Mouse (Mus musculus) liver, embryonic 15.5 days (tissue): Measurements from ENCODE around the gene Pias1. TPM values are rescaled to one million over a fixed set of nuclear protein-coding genes. Genes with fewer than 3 reads are reported as not detected.

Experiments
- ATAC-seq: fragments of 200-750 bp; cut with Nextera tagmentation; 2 replicates; pipeline ENCODE4 v1.8.0; 2017; ENCODE audit warnings: moderate number of reproducible peaks, mild to moderate bottlenecking, moderate library complexity; ENCODE audit not compliant: insufficient read depth
- H3K27ac ChIP-seq: fragments of 300-500 bp; sonication (generic); replicated peaks from 2 replicates; pipeline ENCODE4 v1.5.1; 2015; ENCODE audit warnings: mild to moderate bottlenecking, inconsistent platforms
- H3K27me3 ChIP-seq: fragments of 300-500 bp; sonication (generic); 2 replicates; pipeline ENCODE4 v1.6.1; 2015; ENCODE audit warnings: mild to moderate bottlenecking, inconsistent platforms
- H3K36me3 ChIP-seq: fragments of 300-500 bp; sonication (generic); replicated peaks from 2 replicates; pipeline ENCODE4 v1.6.1; 2015; ENCODE audit warnings: moderate library complexity, mild to moderate bottlenecking, inconsistent platforms
- H3K4me1 ChIP-seq: fragments of 300-500 bp; sonication (generic); replicated peaks from 2 replicates; pipeline ENCODE4 v1.6.1; 2015; ENCODE audit warnings: inconsistent platforms
- H3K4me2 ChIP-seq: fragments of 300-500 bp; sonication (generic); 2 replicates; pipeline ENCODE4 v1.6.1; 2015; ENCODE audit warnings: moderate library complexity, mild to moderate bottlenecking, inconsistent platforms
- H3K4me3 ChIP-seq: fragments of 300-500 bp; sonication (generic); replicated peaks from 2 replicates; pipeline ENCODE4 v1.5.1; 2015; ENCODE audit warnings: mild to moderate bottlenecking, inconsistent platforms
- H3K9ac ChIP-seq: fragments of 300-500 bp; sonication (generic); 2 replicates; pipeline ENCODE4 v1.6.1; 2015; ENCODE audit warnings: moderate library complexity, mild to moderate bottlenecking, inconsistent platforms
- H3K9me3 ChIP-seq: fragments of 300-500 bp; sonication (generic); replicated peaks from 2 replicates; pipeline ENCODE4 v1.6.1; 2016; ENCODE audit warnings: inconsistent platforms
- WGBS: fragments of 180-500 bp; shearing (Covaris S2); methylation state at CpG from one replicate; pipeline ENCODE4 v1.1.7; 2015; ENCODE audit warnings: mixed read lengths; ENCODE audit not compliant: insufficient replicate concordance; 5-methylcytosine and 5-hydroxymethylcytosine counted together
- polyA plus RNA-seq: library from polyadenylated mRNA; unstranded; fragments of >200 nt; fragmentation: Nextera tagmentation; extraction: Ambion mirVana; gene quantifications from 2 replicates; pipeline ENCODE4 v1.2.1, GENCODE M21; 2015

The Pias1 gene
- polyA plus RNA-seq = 25.3 and 29.4 TPM in 2 replicates

DNA sequence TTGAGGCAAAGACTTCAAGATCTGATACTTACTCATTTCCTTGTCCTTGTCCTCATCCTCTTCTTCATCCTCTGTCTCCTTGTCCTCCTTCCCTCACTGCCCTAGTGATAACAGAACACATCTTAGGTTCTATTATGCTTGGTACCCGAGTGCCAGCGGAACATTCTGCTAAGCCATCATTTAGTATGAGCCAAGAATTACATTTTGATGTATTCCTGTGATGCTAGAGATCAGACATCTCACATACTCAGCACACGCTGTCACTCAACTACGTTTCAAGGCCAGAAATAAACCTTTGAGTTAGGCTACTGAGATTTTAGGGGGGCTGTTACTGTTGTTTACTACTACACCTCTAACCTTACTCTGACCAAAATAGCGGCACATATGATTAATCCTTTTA lies at the start of gene Pias1:
Gene Pias1 (minus strand): TSS at position 101 of the 400 bp plus-strand sequence.
- no peaks in the 10 kb centered on the region for H3K36me3 ChIP-seq
- H3K4me3 ChIP-seq = no peak within 1 kb of the TSS
- no peak within 1 kb of the TSS for H3K9ac ChIP-seq
- no peaks in the 10 kb centered on the region for H3K9me3 ChIP-seq
- 67% methylated on average over 5 of the region's 5 CpGs for WGBS
- H3K4me1 ChIP-seq = no peaks in the 10 kb centered on the region
- no peaks in the 10 kb centered on the region for H3K27me3 ChIP-seq
- no peak within 1 kb of the TSS for H3K27ac ChIP-seq
- no peak for ATAC-seq
- H3K4me2 ChIP-seq = no peak within 1 kb of the TSS

DNA sequence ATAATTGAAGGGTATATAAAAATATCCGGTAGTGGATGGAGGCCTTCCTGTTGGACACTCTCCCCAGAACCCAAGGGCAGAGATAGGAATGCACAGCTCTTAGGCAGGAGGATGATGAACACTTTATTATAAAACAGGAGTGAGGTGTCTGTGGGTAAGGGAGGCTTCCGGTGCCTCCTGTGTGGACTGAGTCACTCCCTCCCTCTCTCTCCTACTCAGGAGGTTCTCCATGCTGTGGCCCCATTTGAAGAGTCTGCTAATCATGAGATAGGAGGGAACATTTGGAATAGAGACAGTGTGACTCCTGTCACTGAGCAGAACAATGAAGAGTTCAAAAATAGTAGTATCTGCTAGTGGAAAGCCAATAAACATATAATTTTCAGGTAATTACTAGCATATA lies 47.7 kb upstream of the Pias1 start:
- H3K36me3 ChIP-seq = no peaks in the 10 kb centered on the region
- H3K4me3 ChIP-seq = no peak overlapping the region
- H3K4me2 ChIP-seq = no peak overlapping the region
- H3K9me3 ChIP-seq = no peaks in the 10 kb centered on the region
- no peaks in the 10 kb centered on the region for H3K27me3 ChIP-seq
- ATAC-seq = no peak
- H3K27ac ChIP-seq = no peak overlapping the region
- H3K4me1 ChIP-seq = no peaks in the 10 kb centered on the region
- no peak overlapping the region for H3K9ac ChIP-seq
- 72% methylated on average over 2 of the region's 2 CpGs for WGBS

DNA sequence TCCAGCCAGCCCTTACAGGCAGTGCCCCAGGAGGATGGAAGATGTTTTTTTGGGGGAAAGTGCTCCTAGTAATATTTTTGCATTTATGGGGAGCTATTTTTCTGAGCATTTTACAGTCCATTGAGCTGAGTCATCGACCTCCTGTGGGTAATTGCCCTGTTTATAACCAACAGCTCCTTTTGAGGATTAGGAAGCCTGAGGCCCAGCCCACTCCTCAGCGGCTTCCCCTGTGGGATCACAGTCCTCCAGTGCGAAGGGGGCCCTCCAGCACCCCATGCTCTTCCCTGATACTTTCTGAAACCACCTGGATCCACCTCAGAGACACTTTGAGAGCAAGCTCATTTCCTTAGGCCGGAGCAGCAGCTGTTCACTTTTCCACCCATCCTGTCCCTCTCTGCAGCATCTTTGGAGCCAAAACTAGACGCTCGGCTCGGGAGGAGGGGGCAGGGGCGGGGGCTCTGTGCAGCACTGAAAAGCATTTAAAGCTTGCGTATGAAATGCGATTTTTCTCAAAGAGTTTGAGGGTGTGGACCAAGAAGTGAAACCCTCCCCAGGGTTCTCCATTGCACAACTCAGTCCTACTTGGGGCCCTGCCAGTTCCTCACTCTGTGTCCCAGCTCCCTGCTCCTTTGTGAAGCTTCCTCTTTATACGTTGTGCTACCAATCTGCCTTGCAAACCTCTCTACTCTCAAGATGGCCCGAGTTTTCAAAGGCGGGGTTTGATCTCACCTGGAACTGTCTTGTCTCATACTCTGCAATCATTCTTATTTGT lies 43.5 kb upstream of the Pias1 start:
- H3K4me1 ChIP-seq = 0 out of 2 replicates have a peak, but pooled peaks cover 3% of the 10 kb centered on the region
- no peaks in the 10 kb centered on the region for H3K36me3 ChIP-seq
- ATAC-seq = no peak
- no peak overlapping the region for H3K4me3 ChIP-seq
- no peak overlapping the region for H3K27ac ChIP-seq
- peak overlapping the region; percentile 15; the same call in 1 of the 2 replicates for H3K4me2 ChIP-seq
- no peaks in the 10 kb centered on the region for H3K9me3 ChIP-seq
- 43% methylated on average over 13 of the region's 13 CpGs for WGBS
- no peaks in the 10 kb centered on the region for H3K27me3 ChIP-seq
- no peak overlapping the region for H3K9ac ChIP-seq

DNA sequence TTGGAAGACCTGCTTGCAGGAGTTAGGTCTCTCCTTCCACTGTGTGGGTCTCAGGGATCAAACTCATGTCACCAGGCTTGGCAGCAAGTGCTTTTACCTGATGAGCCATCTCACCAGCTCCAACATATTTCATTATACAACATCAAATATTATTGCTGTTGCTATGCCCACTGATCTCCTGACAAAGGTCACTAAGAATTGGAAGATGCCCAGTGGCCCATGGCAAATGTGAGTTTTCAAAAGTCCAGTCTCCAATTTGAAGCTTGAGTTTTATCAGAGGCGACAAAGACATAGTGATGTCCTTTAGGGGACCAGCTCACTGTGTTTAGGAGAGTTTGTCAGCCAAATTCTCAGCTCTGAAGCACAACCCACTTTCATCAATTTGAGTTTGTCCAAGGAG lies 34.8 kb upstream of the Pias1 start:
- H3K9me3 ChIP-seq = no peaks in the 10 kb centered on the region
- peaks cover 2% of the 10 kb centered on the region; the same call in 1 of the 2 replicates for H3K27me3 ChIP-seq
- H3K4me3 ChIP-seq = no peak overlapping the region
- no peak overlapping the region for H3K4me2 ChIP-seq
- no peaks in the 10 kb centered on the region for H3K4me1 ChIP-seq
- no peak overlapping the region for H3K9ac ChIP-seq
- 72% methylated on average over 1 of the region's 1 CpGs for WGBS
- ATAC-seq = no peak
- H3K36me3 ChIP-seq = no peaks in the 10 kb centered on the region
- no peak overlapping the region for H3K27ac ChIP-seq

DNA sequence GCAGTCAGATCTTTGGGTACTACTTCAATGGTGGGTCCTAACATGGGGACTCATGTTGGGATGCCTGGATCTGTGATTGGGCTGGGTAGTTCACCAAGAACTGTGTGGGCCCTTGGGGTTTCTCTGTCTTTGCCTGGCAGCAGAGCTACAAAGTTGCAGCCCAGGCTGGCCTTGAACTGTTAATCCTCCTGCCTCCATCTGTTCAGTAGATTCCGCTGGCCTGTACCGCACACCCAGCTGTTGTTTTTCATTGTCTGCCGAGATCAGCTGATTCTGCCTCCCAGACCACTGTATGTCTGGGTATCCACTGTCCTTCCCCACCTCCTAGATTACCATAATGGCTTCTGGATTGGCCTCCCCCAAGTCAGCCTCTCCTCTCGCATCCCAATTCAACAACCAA lies 19.6 kb upstream of the Pias1 start:
- H3K9me3 ChIP-seq = no peaks in the 10 kb centered on the region
- no peak for ATAC-seq
- H3K4me1 ChIP-seq = no peaks in the 10 kb centered on the region
- no peak overlapping the region for H3K4me2 ChIP-seq
- no peaks in the 10 kb centered on the region for H3K36me3 ChIP-seq
- H3K4me3 ChIP-seq = no peak overlapping the region
- H3K27me3 ChIP-seq = no peaks in the 10 kb centered on the region
- no peak overlapping the region for H3K27ac ChIP-seq
- 70% methylated on average over 4 of the region's 4 CpGs for WGBS
- H3K9ac ChIP-seq = no peak overlapping the region

DNA sequence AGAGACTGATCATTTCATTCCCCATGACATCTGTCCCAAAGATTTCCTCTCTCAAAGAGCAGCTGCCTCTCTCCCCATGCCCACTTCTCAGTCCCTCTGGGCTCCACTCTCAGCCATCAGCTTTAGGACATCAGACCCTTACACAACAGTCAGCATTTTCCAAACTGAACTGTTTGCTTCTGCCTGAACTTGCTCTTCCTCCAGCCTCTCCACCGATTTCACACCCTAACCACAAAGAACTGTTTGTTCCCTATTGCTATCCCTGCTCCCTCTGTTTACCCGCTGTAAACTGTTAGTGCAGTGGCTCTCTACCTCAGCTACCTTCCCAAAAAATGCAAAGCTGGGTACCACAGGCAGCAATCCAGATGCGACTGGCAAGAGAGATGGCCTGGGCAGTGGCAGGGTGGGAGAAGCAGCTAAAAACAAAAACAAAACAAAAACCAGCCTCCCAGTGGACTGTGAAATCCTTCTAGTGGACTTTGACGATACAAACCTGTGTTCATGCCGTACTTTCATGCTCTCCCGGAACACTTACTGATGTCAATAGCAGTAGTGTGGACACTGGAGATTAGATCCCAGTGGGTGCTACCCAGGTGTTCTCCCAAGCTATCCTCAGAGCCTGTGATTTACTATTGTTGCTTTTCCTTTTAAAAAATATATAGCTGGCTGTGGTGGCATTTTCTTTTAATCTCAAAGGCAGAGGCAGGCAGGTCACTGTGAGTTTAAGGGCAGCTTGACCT lies 18.5 kb upstream of the Pias1 start:
- no peak overlapping the region for H3K4me2 ChIP-seq
- ATAC-seq = no peak; the same call in 1 of the 2 replicates
- no peaks in the 10 kb centered on the region for H3K27me3 ChIP-seq
- no peaks in the 10 kb centered on the region for H3K4me1 ChIP-seq
- whole genome bisulfite sequencing = 47% methylated on average over 6 of the region's 6 CpGs
- no peaks in the 10 kb centered on the region for H3K9me3 ChIP-seq
- H3K27ac ChIP-seq = no peak overlapping the region
- no peaks in the 10 kb centered on the region for H3K36me3 ChIP-seq
- no peak overlapping the region for H3K9ac ChIP-seq
- H3K4me3 ChIP-seq = no peak overlapping the region

DNA sequence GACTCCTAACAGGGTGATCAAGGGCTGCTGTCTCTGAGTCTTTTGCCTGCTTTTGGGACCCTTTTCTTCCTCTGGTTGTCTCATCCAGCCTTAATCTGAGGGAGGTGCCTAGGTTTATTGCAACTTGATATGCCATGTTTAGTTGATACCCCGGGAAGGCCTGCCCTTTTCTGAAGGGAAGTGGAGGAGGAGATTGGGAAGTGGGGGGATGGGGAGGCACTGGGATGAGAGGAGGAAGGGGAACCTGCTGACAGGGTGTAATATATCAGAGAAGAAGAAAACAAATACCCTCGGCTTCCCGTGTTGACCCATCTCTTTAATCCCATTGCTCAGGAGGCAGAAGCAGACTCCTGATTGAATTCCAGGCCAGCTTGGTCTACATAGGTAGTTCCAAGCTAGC lies 10.8 kb upstream of the Pias1 start:
- H3K4me2 ChIP-seq = no peak overlapping the region
- H3K9ac ChIP-seq = no peak overlapping the region
- H3K4me3 ChIP-seq = no peak overlapping the region
- no peak overlapping the region for H3K27ac ChIP-seq
- H3K4me1 ChIP-seq = no peaks in the 10 kb centered on the region
- H3K27me3 ChIP-seq = no peaks in the 10 kb centered on the region
- 28% methylated on average over 3 of the region's 3 CpGs for WGBS
- no peaks in the 10 kb centered on the region for H3K9me3 ChIP-seq
- H3K36me3 ChIP-seq = no peaks in the 10 kb centered on the region
- ATAC-seq = no peak

DNA sequence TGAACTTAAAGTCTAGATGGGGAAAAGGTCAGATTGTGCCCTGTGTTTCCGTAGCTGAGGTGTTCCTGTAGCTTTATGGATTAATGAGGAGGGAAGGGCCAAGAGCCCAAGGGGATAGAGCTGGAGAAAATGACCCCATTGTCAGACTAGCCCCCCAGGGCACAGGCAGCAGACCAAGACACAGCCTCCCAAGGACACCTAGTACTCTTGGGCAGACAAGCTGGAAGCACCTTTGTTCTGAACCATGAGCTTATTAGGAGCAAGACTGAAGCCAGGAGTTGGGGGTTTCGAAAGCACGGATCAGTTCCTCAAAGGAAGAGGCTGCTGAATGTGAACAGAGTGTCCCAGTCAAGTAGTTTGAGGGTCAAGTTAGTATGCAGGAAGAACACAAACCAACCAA lies 9.9 kb upstream of the Pias1 start:
- 61% methylated on average over 3 of the region's 3 CpGs for WGBS

DNA sequence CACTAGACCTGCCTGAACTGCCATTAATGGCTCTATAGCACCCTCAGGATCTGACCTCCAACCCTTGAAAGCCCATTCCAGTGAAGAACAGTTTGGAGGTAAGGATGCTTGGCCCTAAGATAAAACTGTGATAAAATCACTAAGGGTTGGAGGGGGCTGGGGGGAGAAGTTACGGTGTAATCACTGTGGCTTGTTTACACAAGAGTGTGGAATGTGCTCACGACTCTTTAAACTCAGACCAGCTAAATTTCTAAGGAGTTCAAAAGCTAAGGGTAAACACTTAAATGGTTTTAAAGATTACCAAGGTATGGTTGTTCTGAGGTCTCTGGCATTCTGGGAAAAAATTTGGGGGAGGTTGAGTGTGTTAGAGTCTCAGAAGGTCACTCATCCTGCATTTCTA lies 7.5 kb upstream of the Pias1 start:
- Histone ChIP-seq H3K9me3 (no peaks in the 10 kb centered on the region), H3K4me2 (no peak overlapping the region), H3K27me3 (no peaks in the 10 kb centered on the region), H3K4me1 (no peaks in the 10 kb centered on the region), H3K36me3 (no peaks in the 10 kb centered on the region), H3K27ac (no peak overlapping the region), H3K9ac (no peak overlapping the region), H3K4me3 (no peak overlapping the region)
- 36% methylated on average over 2 of the region's 2 CpGs for WGBS
- ATAC-seq = no peak

More for the DNA sequence above, 9.9 kb upstream of the Pias1 start:
- no peak for ATAC-seq
- no peak overlapping the region for H3K9ac ChIP-seq
- H3K36me3 ChIP-seq = no peaks in the 10 kb centered on the region
- H3K9me3 ChIP-seq = no peaks in the 10 kb centered on the region
- no peak overlapping the region for H3K4me3 ChIP-seq
- no peaks in the 10 kb centered on the region for H3K27me3 ChIP-seq
- no peak overlapping the region for H3K27ac ChIP-seq
- no peaks in the 10 kb centered on the region for H3K4me1 ChIP-seq
- no peak overlapping the region for H3K4me2 ChIP-seq

DNA sequence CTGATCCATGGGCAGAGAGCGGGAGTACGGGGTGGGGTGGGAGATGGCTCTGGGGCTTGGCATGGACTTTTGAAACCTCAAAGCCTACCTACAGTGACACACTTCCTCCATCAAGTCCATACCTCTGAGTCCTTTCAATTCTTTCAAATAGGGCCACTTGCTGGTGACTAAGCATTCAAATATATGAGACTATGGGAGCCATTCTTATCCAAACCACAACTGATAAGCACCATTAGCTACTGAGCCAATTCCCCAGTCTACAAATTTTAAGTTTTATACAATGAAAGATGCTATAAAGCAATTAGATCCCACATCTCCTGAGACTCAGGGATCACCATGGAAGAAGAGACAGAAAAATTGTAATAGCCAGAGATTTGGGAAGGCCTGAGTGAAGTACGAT lies 2.4 kb upstream of the Pias1 start:
- WGBS = 90% methylated on average over 3 of the region's 3 CpGs
- no peak overlapping the region for H3K27ac ChIP-seq
- H3K4me1 ChIP-seq = no peaks in the 10 kb centered on the region
- ATAC-seq = no peak
- no peaks in the 10 kb centered on the region for H3K9me3 ChIP-seq
- no peak overlapping the region for H3K4me3 ChIP-seq
- no peak overlapping the region for H3K9ac ChIP-seq
- no peak overlapping the region for H3K4me2 ChIP-seq
- H3K36me3 ChIP-seq = no peaks in the 10 kb centered on the region
- H3K27me3 ChIP-seq = no peaks in the 10 kb centered on the region

DNA sequence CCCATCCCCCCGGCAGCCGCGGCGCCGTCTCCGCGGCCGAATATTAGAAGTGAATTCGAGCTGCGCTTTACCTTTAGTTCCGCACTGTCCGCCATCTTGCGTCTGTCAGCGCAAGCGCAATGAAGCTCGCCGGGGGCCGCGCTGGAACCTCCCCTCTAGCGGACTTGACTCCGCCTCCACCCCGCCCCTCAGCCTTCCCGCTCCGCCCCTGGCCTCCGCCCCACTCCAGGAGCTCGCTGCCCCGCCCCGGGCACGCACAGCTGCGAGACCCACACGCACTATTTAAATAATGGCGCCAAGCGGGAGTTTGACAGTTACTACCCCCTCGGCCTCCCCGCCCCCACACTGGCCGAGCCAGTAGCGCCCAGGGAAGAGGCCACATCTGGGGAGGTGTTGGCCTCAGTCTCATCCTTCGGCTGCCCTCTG lies 6.9 kb downstream of the Pias1 start:
- H3K27me3 ChIP-seq = no peaks in the 10 kb centered on the region
- H3K4me2 ChIP-seq = peak overlapping the region; percentile 93
- no peaks in the 10 kb centered on the region for H3K9me3 ChIP-seq
- no peaks in the 10 kb centered on the region; the same call in 1 of the 2 replicates for H3K36me3 ChIP-seq
- peak; percentile 94 for ATAC-seq
- peak overlapping the region; percentile 99 for H3K9ac ChIP-seq
- peaks cover 36% of the 10 kb centered on the region for H3K4me1 ChIP-seq
- H3K4me3 ChIP-seq = peak overlapping the region; percentile 99
- WGBS = 0% methylated on average over 38 of the region's 38 CpGs
- H3K27ac ChIP-seq = peak overlapping the region; percentile 93
